Mouse (Mus musculus) CD4-positive helper T cell, adult 2 months (primary cell): ENCODE data around the gene Col4a2.
"Not testable (repeated sequence)": the region's sequence is repeated elsewhere in the genome, so short reads cannot be mapped to it uniquely, and the experiment has no call there.

ENCODE experiments used
- DNase-seq: peaks from one replicate; pipeline ENCODE4 v3.0.0-alpha.2; 2012; ENCODE audit warnings: low read depth, missing footprints, low spot score

The Col4a2 gene

GRCm38 (mm10) chr8:11457981-11458836 lies 145.6 kb downstream of the Col4a2 start:
- DNase-seq: no peak

GRCm38 (mm10) chr8:11459016-11459415 lies 146.4 kb downstream of the Col4a2 start:
- no peak for DNase-seq

- no peak for DNase-seq
These were observed 148.3 kb downstream of the Col4a2 start for GRCm38 (mm10) chr8:11460934-11461333.

- DNase-seq: no peak
These were observed 149.2 kb downstream of the Col4a2 start for GRCm38 (mm10) chr8:11461847-11462246.

- DNase-seq: no peak
These were observed 150.0 kb downstream of the Col4a2 start for GRCm38 (mm10) chr8:11462641-11463040.

- DNase-seq: no peak
These were observed 150.9 kb downstream of the Col4a2 start for GRCm38 (mm10) chr8:11463541-11463888.

- peak; percentile 70 for DNase-seq
These were observed 151.5 kb downstream of the Col4a2 start for GRCm38 (mm10) chr8:11463889-11464706.

GRCm38 (mm10) chr8:11464707-11464964 lies 152.0 kb downstream of the Col4a2 start:
- no peak for DNase-seq

GRCm38 (mm10) chr8:11465619-11466018 lies 153.0 kb downstream of the Col4a2 start:
- DNase-seq: no peak

GRCm38 (mm10) chr8:11466528-11466927 lies 153.9 kb downstream of the Col4a2 start:
- DNase-seq: not testable (repeated sequence)

- DNase-seq: no peak
These were observed 156.5 kb downstream of the Col4a2 start for GRCm38 (mm10) chr8:11469095-11469494.

GRCm38 (mm10) chr8:11470694-11471093 lies 158.1 kb downstream of the Col4a2 start:
- no peak for DNase-seq

- DNase-seq: no peak
These were observed 158.7 kb downstream of the Col4a2 start for GRCm38 (mm10) chr8:11471309-11471708.

- DNase-seq: no peak
These were observed 160.5 kb downstream of the Col4a2 start for GRCm38 (mm10) chr8:11473072-11473471.

GRCm38 (mm10) chr8:11475397-11475796 lies 162.8 kb downstream of the Col4a2 start:
- no peak for DNase-seq

- DNase-seq: no peak
These were observed 163.3 kb downstream of the Col4a2 start for GRCm38 (mm10) chr8:11475876-11476275.

GRCm38 (mm10) chr8:11476338-11477177 lies 164.0 kb downstream of the Col4a2 start:
- DNase-seq: no peak

GRCm38 (mm10) chr8:11477178-11477553 lies 164.6 kb downstream of the Col4a2 start:
- no peak for DNase-seq

GRCm38 (mm10) chr8:11477811-11478761 lies 165.5 kb downstream of the Col4a2 start, which contains the start of gene Rab20:
Gene Rab20, minus strand, starts transcription at chr8:11478710.
- DNase-seq: peak; percentile 63

- no peak for DNase-seq
These were observed 166.4 kb downstream of the Col4a2 start for GRCm38 (mm10) chr8:11478807-11479527.
